Mouse (Mus musculus): ENCODE measurements around the gene Snrnp70.
A peak's percentile ranks its signal among the peaks of the same experiment; 100 is the strongest.

Gene Snrnp70

DNA sequence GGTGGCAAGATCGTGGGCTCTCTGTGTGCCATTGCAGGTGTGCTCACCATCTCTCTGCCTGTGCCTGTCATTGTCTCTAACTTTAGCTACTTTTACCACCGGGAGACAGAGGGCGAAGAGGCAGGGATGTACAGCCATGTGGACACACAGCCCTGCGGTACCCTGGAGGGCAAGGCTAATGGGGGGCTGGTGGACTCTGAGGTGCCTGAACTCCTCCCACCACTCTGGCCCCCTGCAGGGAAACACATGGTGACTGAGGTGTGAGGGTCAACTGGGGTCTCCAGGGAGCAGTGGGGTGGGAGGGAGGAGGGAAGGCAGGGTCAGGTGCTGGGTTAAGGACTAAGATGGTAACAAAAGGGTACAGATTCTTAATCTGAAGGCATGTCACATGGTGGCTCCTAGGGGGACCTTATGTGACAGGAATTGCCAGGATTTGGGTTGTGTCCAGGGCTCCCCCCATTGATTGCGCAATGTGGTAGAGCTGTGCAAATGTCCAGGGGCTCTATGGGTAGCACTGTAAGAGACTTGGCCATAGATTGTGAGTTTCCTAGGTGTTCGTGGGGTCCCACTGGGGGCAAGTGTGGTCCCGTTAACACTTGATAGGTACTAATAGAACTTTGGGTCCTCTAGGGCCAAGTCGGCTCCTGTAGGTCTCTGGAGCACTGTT lies 14.1 kb upstream of the Snrnp70 start:
- no peak for DNase-seq (ENCODE audit: low read depth)

- no peak for DNase-seq (ENCODE audit: low read depth)
These were observed 13.4 kb upstream of the Snrnp70 start for GRCm38 (mm10) chr7:45408949-45409348.

GRCm38 (mm10) chr7:45408351-45408750 lies 12.8 kb upstream of the Snrnp70 start:
- no peak for DNase-seq (ENCODE audit: low read depth)

DNA sequence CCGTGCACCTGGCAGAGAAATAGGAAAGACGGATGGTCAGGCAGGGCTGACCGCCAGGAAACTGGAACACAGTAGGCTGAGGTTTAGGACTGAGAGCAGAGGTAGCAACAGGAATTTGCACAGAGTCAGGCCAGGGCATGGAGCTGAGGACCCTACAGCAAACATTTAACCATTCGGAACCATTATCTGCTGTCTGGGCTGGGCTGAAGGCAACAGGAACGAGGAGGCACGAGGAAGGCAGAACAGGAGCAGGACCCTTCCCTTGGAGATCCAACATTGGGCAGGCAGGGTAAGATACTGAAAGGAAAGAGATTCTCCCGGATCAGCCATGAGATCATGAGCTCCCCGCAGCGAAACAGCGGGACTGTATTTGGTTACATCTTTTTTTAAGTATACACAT lies 12.3 kb upstream of the Snrnp70 start:
- DNase-seq (ENCODE audit: low read depth): no peak

GRCm38 (mm10) chr7:45406157-45407156 lies 10.9 kb upstream of the Snrnp70 start:
- DNase-seq (ENCODE audit: low read depth): no peak

DNA sequence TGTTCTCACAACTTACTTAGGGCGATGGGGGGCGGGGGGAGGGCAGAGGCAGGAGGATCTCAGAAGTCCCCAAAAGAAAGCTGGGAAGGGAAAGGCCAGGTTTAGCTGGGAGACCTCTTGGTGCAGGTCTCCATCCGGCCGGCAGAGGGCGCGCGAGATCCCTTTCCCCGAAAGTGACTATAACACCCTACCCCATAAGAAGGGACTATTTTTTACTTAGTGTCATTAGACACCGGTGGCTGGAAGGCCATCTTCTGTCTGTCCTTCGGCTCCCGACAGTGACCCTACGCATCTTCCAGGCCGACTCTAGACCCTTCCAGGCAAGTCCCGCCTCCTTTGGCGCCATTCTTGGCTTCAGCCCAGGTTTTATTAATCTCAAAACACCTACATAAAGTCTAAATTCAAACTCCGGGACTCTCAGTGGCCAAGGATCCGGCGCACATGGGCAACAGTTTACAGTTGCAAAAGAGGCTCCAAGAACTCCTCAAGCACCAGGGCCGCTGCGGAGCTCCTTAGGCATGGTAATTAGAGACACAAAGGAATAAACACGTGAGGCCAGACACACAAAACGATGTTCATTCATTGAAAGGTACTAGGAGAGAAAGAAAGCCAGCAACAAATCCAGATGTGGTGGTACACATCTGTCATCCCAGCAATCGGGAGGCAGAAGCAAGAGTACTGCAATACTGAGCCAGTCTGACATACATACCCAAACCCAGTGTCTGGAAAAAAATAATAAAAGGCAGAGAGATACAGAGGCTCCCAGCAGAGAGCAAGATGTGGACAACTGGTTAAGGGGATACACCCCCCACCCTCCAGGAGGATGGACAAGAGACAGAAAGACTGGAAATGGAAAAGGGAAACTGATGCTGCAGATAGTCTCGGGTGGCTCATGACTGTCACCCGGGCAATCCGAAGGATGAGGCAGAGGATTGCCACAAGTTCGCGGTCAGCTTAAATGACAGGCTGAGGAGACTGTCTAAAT lies 9.8 kb upstream of the Snrnp70 start, which contains the start of gene Kcna7:
TSS of gene Kcna7 (plus strand) at position 563 of the 985 bp plus-strand sequence.
- DNase-seq (ENCODE audit: low read depth): peak; percentile 76

- peak; percentile 88 for DNase-seq (ENCODE audit: low read depth)
These were observed 8.2 kb upstream of the Snrnp70 start for GRCm38 (mm10) chr7:45403532-45404261.

GRCm38 (mm10) chr7:45401521-45402085 lies 6.1 kb upstream of the Snrnp70 start:
- DNase-seq (ENCODE audit: low read depth): no peak

DNA sequence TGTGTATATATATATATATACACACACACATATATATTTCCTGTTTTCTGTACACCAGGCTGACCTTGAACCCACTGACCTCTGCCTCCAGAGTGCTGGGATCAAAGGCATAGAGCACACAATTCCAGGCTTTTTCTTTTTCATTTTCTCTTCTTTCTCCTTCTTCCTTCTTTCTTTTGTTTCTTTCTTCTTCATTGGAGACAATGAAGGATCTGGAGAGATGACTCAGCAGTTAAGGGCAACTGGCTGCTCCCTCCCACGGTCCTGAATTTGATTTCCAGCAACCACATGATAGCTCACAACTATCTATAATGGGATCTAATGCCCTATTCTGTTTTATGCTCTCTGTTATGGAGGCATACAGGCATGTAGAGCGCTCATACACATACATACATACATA lies 1.2 kb upstream of the Snrnp70 start:
- peak; percentile 53 for DNase-seq (ENCODE audit: low read depth)

DNA sequence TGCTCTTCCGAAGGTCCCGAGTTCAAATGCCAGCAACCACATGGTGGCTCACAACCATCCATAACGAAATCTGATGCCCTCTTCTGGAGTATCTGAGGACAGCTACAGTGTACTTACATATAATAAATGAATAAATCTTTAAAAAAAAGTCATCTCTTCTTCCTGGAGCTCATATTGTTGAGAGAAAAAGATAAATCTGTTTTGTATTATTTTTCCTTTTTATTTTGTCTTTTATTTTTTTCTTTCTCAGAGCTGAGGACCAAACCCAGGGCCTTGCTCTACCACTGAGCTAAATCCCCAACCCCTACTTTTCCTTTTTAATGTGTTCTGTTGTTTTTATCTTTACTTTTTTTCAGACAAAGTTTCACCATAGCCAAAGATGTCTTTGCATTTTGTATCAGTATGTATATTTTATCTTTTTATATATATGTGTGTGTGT lies 814 bp upstream of the Snrnp70 start:
- peak; percentile 58 for DNase-seq (ENCODE audit: low read depth)

DNA sequence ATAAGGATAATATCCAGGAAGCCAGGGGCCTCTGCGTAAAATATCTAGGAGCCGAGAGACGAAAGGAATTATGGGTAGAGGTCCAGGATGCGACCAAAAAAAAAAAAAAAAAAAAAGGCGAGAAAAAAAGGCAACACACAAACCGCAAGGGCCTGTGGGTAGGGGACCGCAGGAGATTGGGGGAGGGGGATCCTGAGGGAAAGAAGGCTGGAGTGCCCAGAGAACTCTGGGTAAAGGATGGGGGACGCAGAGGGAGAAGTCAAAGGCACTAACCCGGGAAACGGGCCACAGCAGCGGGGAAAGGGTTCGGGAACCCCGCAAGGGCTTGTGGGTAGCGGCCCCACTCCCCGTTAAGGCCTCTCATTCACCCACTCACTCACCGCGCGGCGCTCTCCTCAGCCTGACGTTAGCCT lies 407 bp downstream of the Snrnp70 start:
- no peak for DNase-seq (ENCODE audit: low read depth)

GRCm38 (mm10) chr7:45386077-45386476 lies 9.5 kb downstream of the Snrnp70 start:
- no peak for DNase-seq (ENCODE audit: low read depth)

DNA sequence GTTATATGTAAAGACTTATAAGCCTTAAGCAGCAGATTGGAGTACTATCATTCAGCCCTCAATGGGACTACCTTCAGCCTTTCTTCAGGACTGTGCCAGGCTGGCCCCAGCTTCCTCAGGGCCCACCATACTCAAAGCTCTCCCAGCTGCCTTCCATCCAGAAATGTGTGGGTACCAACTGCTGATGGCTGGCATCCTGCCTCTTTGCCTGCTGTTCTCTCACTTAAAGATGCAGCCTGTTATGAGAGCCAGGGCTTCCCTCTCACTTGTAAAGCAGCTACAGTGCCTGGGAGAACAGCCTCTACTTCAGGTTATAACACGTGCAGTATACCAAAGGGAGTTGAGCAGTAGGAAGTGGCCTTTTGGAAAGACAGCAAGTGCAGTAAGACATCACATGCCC lies 19.5 kb downstream of the Snrnp70 start:
- DNase-seq (ENCODE audit: low read depth): no peak

DNA sequence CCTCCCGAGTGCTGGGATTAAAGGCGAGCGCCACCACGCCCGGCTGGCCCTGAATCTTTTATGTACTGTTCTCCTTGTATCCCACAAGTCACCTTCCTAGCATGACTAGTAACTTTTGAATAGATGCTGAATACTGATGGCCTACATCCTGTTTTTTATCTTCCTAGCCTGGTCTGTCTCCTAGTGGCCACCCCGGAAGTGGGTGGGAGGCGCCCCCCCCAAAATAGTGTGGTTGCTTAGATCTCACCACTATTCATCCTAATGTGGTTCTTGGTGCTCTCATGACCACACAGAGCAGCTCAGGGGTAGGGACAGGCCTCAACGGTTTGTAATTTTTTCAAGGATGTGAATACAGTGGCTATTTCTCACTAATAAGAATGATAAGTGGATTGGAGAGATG lies 20.9 kb downstream of the Snrnp70 start:
- peak; percentile 43 for DNase-seq (ENCODE audit: low read depth)

- peak; percentile 23 for DNase-seq (ENCODE audit: low read depth)
These were observed 23.2 kb downstream of the Snrnp70 start for GRCm38 (mm10) chr7:45372371-45372770.

DNA sequence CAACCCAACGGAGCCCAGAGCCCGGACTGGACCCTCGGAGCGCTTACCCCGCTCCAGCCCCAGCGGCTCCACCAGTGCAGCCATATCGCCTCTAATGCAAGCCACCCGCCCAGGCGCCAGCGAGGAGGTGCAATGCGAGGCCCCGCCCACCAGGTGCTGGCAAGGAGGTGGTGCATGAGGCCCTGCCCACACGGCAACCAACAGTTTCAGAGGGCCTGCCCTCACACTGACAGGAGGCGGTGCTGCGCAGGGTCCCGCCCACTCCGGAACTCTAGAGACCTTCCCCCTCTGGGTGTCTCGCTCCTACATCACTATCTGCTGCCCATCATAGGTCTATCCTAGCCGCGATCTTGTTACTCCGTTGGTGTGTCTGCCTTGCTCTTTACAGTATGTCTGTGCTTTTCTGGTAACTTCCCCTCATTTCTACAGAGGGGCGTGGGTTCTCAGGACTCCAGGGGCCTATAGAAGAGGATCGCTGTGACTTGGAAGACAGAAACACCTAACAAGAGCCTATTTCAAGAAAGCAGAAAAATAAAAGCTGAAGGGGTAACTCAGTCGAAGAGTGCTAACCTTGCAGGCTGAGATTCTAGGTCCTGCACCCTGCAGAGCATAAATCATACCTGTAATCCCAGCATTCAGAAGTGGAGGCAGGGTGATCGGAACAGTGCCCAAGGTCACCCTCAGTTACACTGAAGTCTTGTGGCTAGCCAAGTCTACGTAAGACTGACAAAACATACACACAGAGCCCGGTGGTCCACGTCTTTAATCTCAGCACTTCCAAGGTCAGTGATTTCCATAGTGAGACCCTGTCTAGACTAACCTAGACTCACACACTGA lies 24.8 kb downstream of the Snrnp70 start, which contains the start of gene Lin7b:
TSS of gene Lin7b (minus strand) at position 109 of the 837 bp plus-strand sequence.
- no peak for DNase-seq (ENCODE audit: low read depth)

DNA sequence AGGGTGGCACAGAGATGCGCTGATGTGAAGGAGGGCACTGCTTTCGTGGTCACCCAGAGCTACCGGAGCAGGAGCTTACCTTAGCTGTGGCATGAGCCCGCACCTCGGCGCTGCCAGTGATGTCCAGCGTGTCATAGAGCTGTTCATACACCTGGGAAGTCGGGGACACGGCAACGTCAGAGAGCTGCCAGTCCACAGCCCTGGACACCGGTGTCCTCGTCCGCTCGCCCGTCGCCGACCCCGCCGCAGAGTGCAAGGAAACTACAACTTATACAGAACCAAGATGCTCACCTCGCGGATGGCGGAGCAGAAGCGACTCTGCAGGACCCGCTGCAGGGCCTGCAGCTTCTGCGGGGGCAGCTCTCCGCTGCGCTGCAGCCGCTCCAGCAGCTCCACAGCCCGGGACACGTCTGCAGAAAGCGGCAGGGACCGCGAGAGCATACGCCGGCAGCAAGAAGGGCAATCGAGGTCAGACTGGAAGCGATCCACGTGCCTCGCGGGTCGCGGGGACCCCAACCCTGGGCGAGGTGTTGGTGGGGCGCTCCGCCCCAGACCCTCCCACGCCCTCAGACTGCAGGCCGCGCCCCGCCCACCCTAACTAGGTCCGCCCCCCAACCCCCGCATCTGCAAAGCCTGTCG lies 25.6 kb downstream of the Snrnp70 start:
- DNase-seq (ENCODE audit: low read depth): no peak

DNA sequence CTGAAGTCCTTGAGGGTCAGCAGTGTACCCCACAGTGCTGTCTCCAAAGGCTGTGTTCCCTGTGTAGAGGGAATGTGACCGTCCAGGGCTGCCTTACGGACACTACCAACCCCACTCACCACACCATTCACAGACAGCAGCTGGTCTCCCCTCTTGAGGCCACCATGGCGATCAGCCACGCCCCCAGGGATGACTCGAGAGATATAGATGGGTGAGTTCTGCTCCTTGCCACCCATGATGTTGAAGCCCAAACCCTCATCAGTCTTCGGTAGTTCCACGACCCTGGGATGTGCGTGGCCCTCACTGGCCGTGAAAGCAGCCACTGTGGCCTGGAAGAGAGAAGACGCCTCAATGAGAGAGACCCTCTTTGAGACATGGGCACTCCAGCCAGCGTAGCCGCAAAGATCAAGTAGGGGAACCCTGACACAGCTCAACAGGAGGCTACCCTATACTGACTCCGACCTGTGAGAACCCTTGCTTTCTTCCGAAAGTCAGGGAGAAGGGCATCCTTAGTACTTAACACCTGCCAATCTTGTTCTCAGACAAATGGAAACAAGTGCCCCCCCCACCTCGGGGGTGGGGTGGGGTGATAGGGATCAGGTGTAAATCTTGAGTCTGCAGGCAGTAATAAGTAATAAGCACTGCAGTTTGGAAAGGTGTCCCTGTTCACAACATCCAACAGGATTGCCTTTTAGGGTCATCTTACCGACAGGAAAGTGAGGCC lies 26.4 kb downstream of the Snrnp70 start:
- no peak for DNase-seq (ENCODE audit: low read depth)

Data from 416B (cell line).